Mouse (Mus musculus) liver, postnatal 0 days (tissue): ENCODE measurements around the gene Gm21985. TPM values are rescaled to one million over a fixed set of nuclear protein-coding genes. Genes with fewer than 3 reads are reported as not detected.
A peak's percentile ranks its signal among the peaks of the same experiment; 100 is the strongest.

Source experiments
- ATAC-seq: fragments of 200-750 bp; cut with Nextera tagmentation; 2 replicates; pipeline ENCODE4 v1.8.0; 2017; ENCODE audit warnings: mild to moderate bottlenecking, moderate library complexity
- DNase-seq: peaks from one replicate; pipeline ENCODE4 v3.0.0-alpha.2; 2016
- H3K27ac ChIP-seq: fragments of 300-500 bp; sonication (generic); 2 replicates; pipeline ENCODE4 v1.5.1; 2014; ENCODE audit warnings: antibody characterized with exemption, moderate library complexity, mild to moderate bottlenecking, low read depth
- H3K27me3 ChIP-seq: fragments of 300-500 bp; sonication (generic); 2 replicates; pipeline ENCODE4 v1.6.1; 2014; ENCODE audit warnings: low read length, control low read depth, mixed read lengths; ENCODE audit not compliant: insufficient read depth
- H3K36me3 ChIP-seq: fragments of 300-500 bp; sonication (generic); replicated peaks from 2 replicates; pipeline ENCODE4 v1.6.1; 2014; ENCODE audit warnings: mild to moderate bottlenecking, control low read depth, low read length, moderate library complexity, mixed read lengths; ENCODE audit not compliant: insufficient read depth
- H3K4me1 ChIP-seq: fragments of 300-500 bp; sonication (generic); 2 replicates; pipeline ENCODE4 v1.6.1; 2014; ENCODE audit warnings: antibody characterized with exemption, mild to moderate bottlenecking, control low read depth; ENCODE audit not compliant: insufficient read depth
- H3K4me2 ChIP-seq: fragments of 300-500 bp; sonication (generic); 2 replicates; pipeline ENCODE4 v1.6.1; 2014; ENCODE audit warnings: low read depth, mild to moderate bottlenecking, low read length, moderate library complexity, mixed read lengths
- H3K4me3 ChIP-seq: fragments of 300-500 bp; sonication (generic); 2 replicates; pipeline ENCODE4 v1.5.1; 2014; ENCODE audit warnings: low read depth, low read length
- H3K9ac ChIP-seq: fragments of 300-500 bp; sonication (generic); replicated peaks from 2 replicates; pipeline ENCODE4 v1.6.1; 2014; ENCODE audit warnings: mild to moderate bottlenecking, moderate library complexity
- H3K9me3 ChIP-seq: fragments of 300-500 bp; sonication (generic); 2 replicates; pipeline ENCODE4 v1.6.1; 2016; ENCODE audit warnings: mild to moderate bottlenecking, control low read depth, low read length, mixed read lengths
- CTCF ChIP-seq: sonication (generic); IDR thresholded peaks from 2 replicates; pipeline ENCODE4 v1.5.1; 2016; ENCODE audit warnings: antibody characterized with exemption, low read depth
- EP300 ChIP-seq: IDR thresholded peaks from 2 replicates; pipeline ENCODE4 v1.6.1; 2016; ENCODE audit warnings: antibody characterized with exemption, low read depth, mild to moderate bottlenecking
- WGBS: fragments of 180-500 bp; shearing (Covaris S2); extraction: QIAGEN DNeasy Blood & Tissue Kit; methylation state at CpG from one replicate; pipeline ENCODE4 v1.1.7; 2014; ENCODE audit not compliant: insufficient replicate concordance; 5-methylcytosine and 5-hydroxymethylcytosine counted together
- polyA plus RNA-seq: library from polyadenylated mRNA; unstranded; fragments of >200 nt; fragmentation: Nextera tagmentation; extraction: Ambion mirVana; gene quantifications from 2 replicates; pipeline ENCODE4 v1.2.1, GENCODE M21; 2015

Gm21985 gene
- polyA plus RNA-seq, 1 experiment from 2014 or later, result not detected

- no peak overlapping the region for H3K27ac ChIP-seq
- H3K27me3 ChIP-seq, result no peaks in the 10 kb centered on the region
- peaks cover 60% of the 10 kb centered on the region for H3K36me3 ChIP-seq
- no peaks in the 10 kb centered on the region for H3K9me3 ChIP-seq
- H3K4me2 ChIP-seq, result no peak overlapping the region
- 82% methylated on average over 2 of the region's 2 CpGs for WGBS
- TF ChIP-seq CTCF, result peak; percentile 53
- no peak for TF ChIP-seq EP300
- ATAC-seq, result no peak
- DNase-seq, result no peak
- H3K4me1 ChIP-seq, result no peaks in the 10 kb centered on the region
- no peak overlapping the region for H3K4me3 ChIP-seq
- H3K9ac ChIP-seq, result no peak overlapping the region
These were observed 73.6 kb downstream of the Gm21985 start for GRCm38 (mm10) chr2:112339736-112340135.

- WGBS, result 70% methylated on average over 3 of the region's 3 CpGs
- peaks cover 57% of the 10 kb centered on the region for H3K36me3 ChIP-seq
These were observed 75.0 kb downstream of the Gm21985 start for GRCm38 (mm10) chr2:112341117-112341516.

GRCm38 (mm10) chr2:112348246-112348645, 82.1 kb downstream of the Gm21985 start:
- TF ChIP-seq CTCF, result no peak
- TF ChIP-seq EP300, result no peak
- H3K9me3 ChIP-seq, result no peaks in the 10 kb centered on the region
- H3K4me1 ChIP-seq, result no peaks in the 10 kb centered on the region
- no peak overlapping the region for H3K4me3 ChIP-seq
- 76% methylated on average over 3 of the region's 3 CpGs for WGBS
- H3K27me3 ChIP-seq, result no peaks in the 10 kb centered on the region
- H3K9ac ChIP-seq, result no peak overlapping the region
- peaks cover 62% of the 10 kb centered on the region for H3K36me3 ChIP-seq
- no peak overlapping the region for H3K4me2 ChIP-seq
- no peak for ATAC-seq
- no peak for DNase-seq
- no peak overlapping the region for H3K27ac ChIP-seq

More at GRCm38 (mm10) chr2:112341117-112341516, 75.0 kb downstream of the Gm21985 start:
- Histone ChIP-seq H3K27ac (no peak overlapping the region), H3K4me3 (no peak overlapping the region), H3K9me3 (no peaks in the 10 kb centered on the region), H3K4me1 (no peaks in the 10 kb centered on the region), H3K4me2 (no peak overlapping the region), H3K27me3 (no peaks in the 10 kb centered on the region), H3K9ac (no peak overlapping the region)
- TF ChIP-seq EP300, result no peak
- no peak for TF ChIP-seq CTCF
- ATAC-seq, result no peak
- DNase-seq, result no peak

GRCm38 (mm10) chr2:112353685-112354455, 87.8 kb downstream of the Gm21985 start:
- TF ChIP-seq EP300, result no peak
- no peak for TF ChIP-seq CTCF
- 90% methylated on average over 7 of the region's 7 CpGs for WGBS
- no peak for DNase-seq
- Histone ChIP-seq H3K9me3 (no peaks in the 10 kb centered on the region), H3K27ac (no peak overlapping the region), H3K4me3 (no peak overlapping the region), H3K4me2 (no peak overlapping the region), H3K9ac (no peak overlapping the region), H3K36me3 (peaks cover 80% of the 10 kb centered on the region), H3K27me3 (no peaks in the 10 kb centered on the region), H3K4me1 (no peaks in the 10 kb centered on the region)
- ATAC-seq, result no peak

GRCm38 (mm10) chr2:112359611-112360010, 93.5 kb downstream of the Gm21985 start:
- ATAC-seq (no peak), DNase-seq (no peak)
- Histone ChIP-seq H3K27ac (no peak overlapping the region), H3K36me3 (peaks cover 84% of the 10 kb centered on the region), H3K9ac (no peak overlapping the region), H3K9me3 (no peaks in the 10 kb centered on the region), H3K27me3 (no peaks in the 10 kb centered on the region), H3K4me1 (no peaks in the 10 kb centered on the region), H3K4me2 (no peak overlapping the region), H3K4me3 (no peak overlapping the region)
- TF ChIP-seq EP300, result no peak
- TF ChIP-seq CTCF, result no peak
- WGBS, result 72% methylated on average over 2 of the region's 2 CpGs

- Histone ChIP-seq H3K4me3 (no peak overlapping the region), H3K9me3 (no peaks in the 10 kb centered on the region), H3K4me1 (no peaks in the 10 kb centered on the region), H3K9ac (no peak overlapping the region), H3K4me2 (no peak overlapping the region), H3K27me3 (no peaks in the 10 kb centered on the region), H3K36me3 (peaks cover 82% of the 10 kb centered on the region), H3K27ac (no peak overlapping the region)
- WGBS, result 90% methylated on average over 12 of the region's 12 CpGs
- DNase-seq (no peak), ATAC-seq (no peak)
- TF ChIP-seq CTCF (no peak), EP300 (no peak)
These were observed 94.1 kb downstream of the Gm21985 start for GRCm38 (mm10) chr2:112360012-112360780.
